Mouse (Mus musculus): ENCODE measurements around the gene Cdh4. TPM values are rescaled to one million over a fixed set of nuclear protein-coding genes. Genes with fewer than 3 reads are reported as not detected.

The Cdh4 gene
- polyA plus RNA-seq, 1 experiment from 2014 or later: 8.2 TPM

GRCm38 (mm10) chr2:179662739-179663138 lies 220.5 kb downstream of the Cdh4 start:
- WGBS: 15% methylated on average over 9 of the region's 9 CpGs
- H3K9ac ChIP-seq (ENCODE audit: low read depth, low read length): no peak overlapping the region
- H3K27ac ChIP-seq (ENCODE audit: low read depth, low read length): no peak overlapping the region
- H3K4me3 ChIP-seq (ENCODE audit: low read depth, low read length): no peak overlapping the region
- H3K36me3 ChIP-seq (ENCODE audit: control insufficient read depth, insufficient read depth, low read length): no peaks in the 10 kb centered on the region
- peaks cover 2% of the 10 kb centered on the region; the same call in 1 of the 2 replicates for H3K4me1 ChIP-seq (replicated peaks; ENCODE audit: control insufficient read depth, insufficient read depth, low read length)
- DNase-seq (ENCODE audit: low spot score) (peak; percentile 19), ATAC-seq (ENCODE audit: low FRiP score) (peak; percentile 43; the same call in 1 of the 2 replicates)
- peaks cover 30% of the 10 kb centered on the region for H3K27me3 ChIP-seq (ENCODE audit: control insufficient read depth, insufficient read depth, low read length)
- H3K4me2 ChIP-seq (replicated peaks; ENCODE audit: low read depth, low read length): peak overlapping the region; percentile 16; the same call in 1 of the 2 replicates
- H3K9me3 ChIP-seq (ENCODE audit: control insufficient read depth, low read length): no peaks in the 10 kb centered on the region

GRCm38 (mm10) chr2:179663652-179664051 lies 221.4 kb downstream of the Cdh4 start:
- Histone ChIP-seq H3K36me3 (ENCODE audit: control insufficient read depth, insufficient read depth, low read length) (no peaks in the 10 kb centered on the region), H3K9me3 (ENCODE audit: control insufficient read depth, low read length) (no peaks in the 10 kb centered on the region), H3K27ac (ENCODE audit: low read depth, low read length) (no peak overlapping the region), H3K27me3 (ENCODE audit: control insufficient read depth, insufficient read depth, low read length) (peaks cover 30% of the 10 kb centered on the region), H3K4me3 (ENCODE audit: low read depth, low read length) (no peak overlapping the region), H3K4me1 (replicated peaks; ENCODE audit: control insufficient read depth, insufficient read depth, low read length) (peaks cover 2% of the 10 kb centered on the region; the same call in 1 of the 2 replicates), H3K9ac (ENCODE audit: low read depth, low read length) (no peak overlapping the region), H3K4me2 (replicated peaks; ENCODE audit: low read depth, low read length) (no peak overlapping the region)
- WGBS: 45% methylated on average over 9 of the region's 9 CpGs
- ATAC-seq (ENCODE audit: low FRiP score) (no peak), DNase-seq (ENCODE audit: low spot score) (peak; percentile 22)

DNA sequence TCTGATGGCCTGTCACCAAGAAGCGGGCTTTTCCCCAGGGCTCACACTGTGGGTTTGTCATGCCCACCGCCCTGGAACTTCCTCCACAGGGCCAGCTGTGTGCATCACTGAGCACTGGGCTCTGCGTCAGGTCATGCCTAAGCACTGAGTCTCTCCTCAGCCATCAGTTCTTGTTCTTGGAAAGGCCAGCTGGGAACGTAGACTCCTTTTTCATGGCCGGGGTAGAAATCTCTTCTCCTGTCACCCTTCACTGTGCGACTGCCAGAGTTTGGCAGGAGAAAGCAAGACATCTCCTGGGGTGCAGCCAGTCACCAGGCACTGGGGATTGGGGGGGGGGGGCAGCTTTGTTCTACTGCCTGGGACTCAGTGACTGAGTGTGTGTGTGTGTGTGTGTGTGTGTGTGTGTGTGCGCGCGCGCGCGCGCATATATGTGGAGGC lies 222.0 kb downstream of the Cdh4 start:
- ATAC-seq (ENCODE audit: low FRiP score) (no peak), DNase-seq (ENCODE audit: low spot score) (no peak)
- no peak overlapping the region for H3K9ac ChIP-seq (ENCODE audit: low read depth, low read length)
- no peak overlapping the region for H3K4me3 ChIP-seq (ENCODE audit: low read depth, low read length)
- H3K9me3 ChIP-seq (ENCODE audit: control insufficient read depth, low read length): no peaks in the 10 kb centered on the region
- H3K27me3 ChIP-seq (ENCODE audit: control insufficient read depth, insufficient read depth, low read length): peaks cover 29% of the 10 kb centered on the region
- peaks cover 2% of the 10 kb centered on the region; the same call in 1 of the 2 replicates for H3K4me1 ChIP-seq (replicated peaks; ENCODE audit: control insufficient read depth, insufficient read depth, low read length)
- H3K4me2 ChIP-seq (replicated peaks; ENCODE audit: low read depth, low read length): no peak overlapping the region
- 81% methylated on average over 13 of the region's 13 CpGs for WGBS
- no peak overlapping the region for H3K27ac ChIP-seq (ENCODE audit: low read depth, low read length)
- no peaks in the 10 kb centered on the region for H3K36me3 ChIP-seq (ENCODE audit: control insufficient read depth, insufficient read depth, low read length)

GRCm38 (mm10) chr2:179670689-179671088 lies 228.5 kb downstream of the Cdh4 start:
- no peak overlapping the region for H3K4me2 ChIP-seq (replicated peaks; ENCODE audit: low read depth, low read length)
- H3K4me3 ChIP-seq (ENCODE audit: low read depth, low read length): no peak overlapping the region
- no peak for DNase-seq (ENCODE audit: low spot score)
- WGBS: 46% methylated on average over 10 of the region's 10 CpGs
- H3K27ac ChIP-seq (ENCODE audit: low read depth, low read length): no peak overlapping the region
- H3K9ac ChIP-seq (ENCODE audit: low read depth, low read length): no peak overlapping the region
- H3K27me3 ChIP-seq (ENCODE audit: control insufficient read depth, insufficient read depth, low read length): peaks cover 3% of the 10 kb centered on the region
- peaks cover 4% of the 10 kb centered on the region for H3K4me1 ChIP-seq (replicated peaks; ENCODE audit: control insufficient read depth, insufficient read depth, low read length)
- ATAC-seq (ENCODE audit: low FRiP score): no peak
- H3K9me3 ChIP-seq (ENCODE audit: control insufficient read depth, low read length): no peaks in the 10 kb centered on the region
- no peaks in the 10 kb centered on the region for H3K36me3 ChIP-seq (ENCODE audit: control insufficient read depth, insufficient read depth, low read length)

DNA sequence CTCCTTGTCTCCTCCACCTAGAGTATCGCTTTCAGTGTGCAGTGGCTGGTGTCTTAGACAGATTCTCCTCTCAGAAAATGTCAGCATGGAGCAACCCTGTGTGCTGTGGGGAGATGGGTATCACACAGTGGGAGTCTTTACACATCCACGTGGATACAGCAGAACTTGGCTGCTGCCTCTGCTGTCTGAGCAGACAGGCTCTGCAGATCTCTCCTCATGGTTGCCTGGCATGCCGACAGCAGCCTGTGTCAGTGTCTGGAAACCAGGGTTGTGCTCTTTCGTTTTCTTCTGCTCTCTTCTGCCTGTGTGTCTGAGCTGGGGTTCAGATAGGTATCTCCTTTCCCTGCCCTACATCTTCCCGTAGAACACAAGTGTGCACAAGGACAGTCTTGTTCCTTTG lies 237.6 kb downstream of the Cdh4 start:
- Histone ChIP-seq H3K4me2 (replicated peaks; ENCODE audit: low read depth, low read length) (no peak overlapping the region), H3K4me1 (replicated peaks; ENCODE audit: control insufficient read depth, insufficient read depth, low read length) (no peaks in the 10 kb centered on the region), H3K4me3 (ENCODE audit: low read depth, low read length) (no peak overlapping the region), H3K36me3 (ENCODE audit: control insufficient read depth, insufficient read depth, low read length) (no peaks in the 10 kb centered on the region), H3K9me3 (ENCODE audit: control insufficient read depth, low read length) (no peaks in the 10 kb centered on the region), H3K27ac (ENCODE audit: low read depth, low read length) (no peak overlapping the region), H3K9ac (ENCODE audit: low read depth, low read length) (no peak overlapping the region), H3K27me3 (ENCODE audit: control insufficient read depth, insufficient read depth, low read length) (no peaks in the 10 kb centered on the region)
- 69% methylated on average over 5 of the region's 5 CpGs for WGBS
- ATAC-seq (ENCODE audit: low FRiP score) (no peak), DNase-seq (ENCODE audit: low spot score) (no peak)

GRCm38 (mm10) chr2:179681386-179681785 lies 239.2 kb downstream of the Cdh4 start:
- DNase-seq (ENCODE audit: low spot score) (peak; percentile 58), ATAC-seq (ENCODE audit: low FRiP score) (no peak)
- Histone ChIP-seq H3K9ac (ENCODE audit: low read depth, low read length) (no peak overlapping the region), H3K27ac (ENCODE audit: low read depth, low read length) (no peak overlapping the region), H3K4me1 (replicated peaks; ENCODE audit: control insufficient read depth, insufficient read depth, low read length) (no peaks in the 10 kb centered on the region), H3K4me2 (replicated peaks; ENCODE audit: low read depth, low read length) (no peak overlapping the region), H3K4me3 (ENCODE audit: low read depth, low read length) (no peak overlapping the region), H3K9me3 (ENCODE audit: control insufficient read depth, low read length) (no peaks in the 10 kb centered on the region), H3K36me3 (ENCODE audit: control insufficient read depth, insufficient read depth, low read length) (no peaks in the 10 kb centered on the region), H3K27me3 (ENCODE audit: control insufficient read depth, insufficient read depth, low read length) (no peaks in the 10 kb centered on the region)
- 86% methylated on average over 1 of the region's 1 CpGs for WGBS

- Histone ChIP-seq H3K36me3 (ENCODE audit: control insufficient read depth, insufficient read depth, low read length) (no peaks in the 10 kb centered on the region), H3K9me3 (ENCODE audit: control insufficient read depth, low read length) (no peaks in the 10 kb centered on the region), H3K9ac (ENCODE audit: low read depth, low read length) (no peak overlapping the region), H3K4me1 (replicated peaks; ENCODE audit: control insufficient read depth, insufficient read depth, low read length) (no peaks in the 10 kb centered on the region), H3K27me3 (ENCODE audit: control insufficient read depth, insufficient read depth, low read length) (no peaks in the 10 kb centered on the region; the same call in 1 of the 2 replicates), H3K4me3 (ENCODE audit: low read depth, low read length) (no peak overlapping the region), H3K4me2 (replicated peaks; ENCODE audit: low read depth, low read length) (no peak overlapping the region), H3K27ac (ENCODE audit: low read depth, low read length) (no peak overlapping the region)
- ATAC-seq (ENCODE audit: low FRiP score): no peak
- 75% methylated on average over 12 of the region's 12 CpGs for WGBS
- DNase-seq (ENCODE audit: low spot score): no peak
Measured at GRCm38 (mm10) chr2:179687243-179687681, 245.0 kb downstream of the Cdh4 start.

DNA sequence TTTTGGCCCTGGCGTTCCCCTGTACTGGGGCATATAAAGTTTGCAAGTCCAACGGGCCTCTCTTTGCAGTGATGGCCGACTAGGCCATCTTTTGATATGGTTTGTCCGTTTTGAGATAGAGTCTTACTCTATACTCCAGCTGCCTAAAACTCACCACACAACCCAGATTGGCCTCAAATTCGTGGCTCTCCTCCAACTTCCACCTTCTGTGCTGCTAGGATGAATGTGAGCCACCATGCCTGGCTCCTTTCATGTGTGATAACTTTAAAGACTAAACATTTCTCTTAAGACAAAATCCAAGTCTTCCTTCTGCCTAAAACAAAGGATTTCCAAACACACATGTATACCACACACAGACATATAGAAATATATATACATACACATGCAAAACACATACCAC lies 246.7 kb downstream of the Cdh4 start:
- no peak overlapping the region for H3K4me2 ChIP-seq (replicated peaks; ENCODE audit: low read depth, low read length)
- no peaks in the 10 kb centered on the region for H3K36me3 ChIP-seq (ENCODE audit: control insufficient read depth, insufficient read depth, low read length)
- no peaks in the 10 kb centered on the region; the same call in 1 of the 2 replicates for H3K27me3 ChIP-seq (ENCODE audit: control insufficient read depth, insufficient read depth, low read length)
- WGBS: 81% methylated on average over 4 of the region's 5 CpGs
- H3K9ac ChIP-seq (ENCODE audit: low read depth, low read length): no peak overlapping the region
- no peaks in the 10 kb centered on the region for H3K9me3 ChIP-seq (ENCODE audit: control insufficient read depth, low read length)
- no peak for DNase-seq (ENCODE audit: low spot score)
- H3K4me3 ChIP-seq (ENCODE audit: low read depth, low read length): no peak overlapping the region
- ATAC-seq (ENCODE audit: low FRiP score): no peak
- H3K4me1 ChIP-seq (replicated peaks; ENCODE audit: control insufficient read depth, insufficient read depth, low read length): no peaks in the 10 kb centered on the region; the same call in 1 of the 2 replicates
- no peak overlapping the region for H3K27ac ChIP-seq (ENCODE audit: low read depth, low read length)

- Histone ChIP-seq H3K27ac (ENCODE audit: low read depth, low read length) (no peak overlapping the region), H3K4me1 (replicated peaks; ENCODE audit: control insufficient read depth, insufficient read depth, low read length) (no peaks in the 10 kb centered on the region; the same call in 1 of the 2 replicates)
Measured at GRCm38 (mm10) chr2:179689761-179690160, 247.5 kb downstream of the Cdh4 start.

More at GRCm38 (mm10) chr2:179689761-179690160, 247.5 kb downstream of the Cdh4 start:
- Histone ChIP-seq H3K4me2 (replicated peaks; ENCODE audit: low read depth, low read length) (no peak overlapping the region), H3K36me3 (ENCODE audit: control insufficient read depth, insufficient read depth, low read length) (no peaks in the 10 kb centered on the region), H3K27me3 (ENCODE audit: control insufficient read depth, insufficient read depth, low read length) (no peaks in the 10 kb centered on the region; the same call in 1 of the 2 replicates), H3K4me3 (ENCODE audit: low read depth, low read length) (no peak overlapping the region), H3K9me3 (ENCODE audit: control insufficient read depth, low read length) (no peaks in the 10 kb centered on the region), H3K9ac (ENCODE audit: low read depth, low read length) (no peak overlapping the region)
- DNase-seq (ENCODE audit: low spot score) (no peak), ATAC-seq (ENCODE audit: low FRiP score) (no peak)
- 70% methylated on average over 3 of the region's 3 CpGs for WGBS

Data from hindbrain, embryonic 11.5 days (tissue).